Mouse (Mus musculus) myocyte (in vitro differentiated cells): ENCODE results near the gene Rnaseh2a. TPM values are rescaled to one million over a fixed set of nuclear protein-coding genes. Genes with fewer than 3 reads are reported as not detected.

Source experiments
- H3K27me3 ChIP-seq: one replicate; pipeline ENCODE4 v1.6.1; 2011; ENCODE audit not compliant: control insufficient read depth, insufficient read depth, insufficient read length
- H3K36me3 ChIP-seq: one replicate; pipeline ENCODE4 v1.6.1; 2011; ENCODE audit not compliant: control insufficient read depth, insufficient read depth
- H3K4me2 ChIP-seq: one replicate; pipeline ENCODE4 v1.6.1; 2011; ENCODE audit warnings: low read depth, control low read depth
- H3K4me3 ChIP-seq: one replicate; pipeline ENCODE4 v1.5.1; 2011; ENCODE audit warnings: mild to moderate bottlenecking, control low read depth, moderate library complexity
- H3K79me2 ChIP-seq: one replicate; pipeline ENCODE4 v1.6.1; 2011; ENCODE audit not compliant: control insufficient read depth, insufficient read depth
- H3ac ChIP-seq: one replicate; pipeline ENCODE4 v1.6.1; 2011; ENCODE audit not compliant: control insufficient read depth, insufficient read length
- CEBPB ChIP-seq: IDR thresholded peaks from 2 replicates; pipeline ENCODE4 v1.6.1; 2011; ENCODE audit warnings: mild to moderate bottlenecking, moderate library complexity; ENCODE audit not compliant: poor library complexity, insufficient read depth, severe bottlenecking
- E2F4 ChIP-seq: IDR thresholded peaks from one replicate; pipeline ENCODE4 v1.6.1; 2011; ENCODE audit warnings: mild to moderate bottlenecking, control low read depth, moderate library complexity; ENCODE audit not compliant: insufficient read depth
- MAX ChIP-seq: IDR thresholded peaks from one replicate; pipeline ENCODE4 v1.6.1; 2011; ENCODE audit warnings: low read depth, mild to moderate bottlenecking, control low read depth
- MYOD1 ChIP-seq, 3 experiments: IDR thresholded peaks; one replicate each; pipeline ENCODE4 v1.6.1; 2011; ENCODE audit warnings: control low read depth in 2 of 3, low read depth in 2 of 3, mild to moderate bottlenecking in 2 of 3, moderate library complexity in 1 of 3; ENCODE audit not compliant: insufficient read length in 2 of 3, control insufficient read depth in 1 of 3
- MYOG ChIP-seq, 3 experiments: IDR thresholded peaks; one replicate each; pipeline ENCODE4 v1.6.1; 2011; ENCODE audit warnings: control low read depth in 2 of 3, low read depth in 2 of 3, mild to moderate bottlenecking in 2 of 3; ENCODE audit not compliant: insufficient read length in 2 of 3, control insufficient read depth in 1 of 3, insufficient read depth in 1 of 3
- POLR2A ChIP-seq: IDR thresholded peaks from one replicate; pipeline ENCODE4 v1.6.1; 2011; ENCODE audit warnings: low read depth, mild to moderate bottlenecking, control low read depth, moderate library complexity; ENCODE audit not compliant: insufficient read length
- POLR2AphosphoS2 ChIP-seq: IDR thresholded peaks from one replicate; pipeline ENCODE4 v1.6.1; 2011; ENCODE audit warnings: low read depth, control low read depth; ENCODE audit not compliant: insufficient read length
- REST ChIP-seq: IDR thresholded peaks from one replicate; pipeline ENCODE4 v1.6.1; 2011; ENCODE audit warnings: mild to moderate bottlenecking, control low read depth, moderate library complexity; ENCODE audit not compliant: insufficient read depth, insufficient read length
- SRF ChIP-seq: IDR thresholded peaks from one replicate; pipeline ENCODE4 v1.6.1; 2011; ENCODE audit warnings: low read depth; ENCODE audit not compliant: control insufficient read depth, insufficient read length
- TCF12 ChIP-seq: IDR thresholded peaks from one replicate; pipeline ENCODE4 v1.6.1; 2011; ENCODE audit warnings: mild to moderate bottlenecking, control low read depth; ENCODE audit not compliant: poor library complexity, insufficient read depth, severe bottlenecking
- TCF3 ChIP-seq: IDR thresholded peaks from one replicate; pipeline ENCODE4 v1.6.1; 2011; ENCODE audit warnings: low read depth, control low read depth; ENCODE audit not compliant: insufficient read length
- USF1 ChIP-seq: IDR thresholded peaks from one replicate; pipeline ENCODE4 v1.6.1; 2011; ENCODE audit warnings: low read depth, mild to moderate bottlenecking, control low read depth, moderate library complexity
- polyA plus RNA-seq: library from polyadenylated mRNA; unstranded; fragments of >200 nt; fragmentation: generic; extraction: Trizol; gene quantifications from one replicate; pipeline ENCODE4 v1.2.1, GENCODE M21; 2012; ENCODE audit warnings: missing spikeins

Rnaseh2a gene
- polyA plus RNA-seq, 1 experiment = 74.1 TPM

DNA sequence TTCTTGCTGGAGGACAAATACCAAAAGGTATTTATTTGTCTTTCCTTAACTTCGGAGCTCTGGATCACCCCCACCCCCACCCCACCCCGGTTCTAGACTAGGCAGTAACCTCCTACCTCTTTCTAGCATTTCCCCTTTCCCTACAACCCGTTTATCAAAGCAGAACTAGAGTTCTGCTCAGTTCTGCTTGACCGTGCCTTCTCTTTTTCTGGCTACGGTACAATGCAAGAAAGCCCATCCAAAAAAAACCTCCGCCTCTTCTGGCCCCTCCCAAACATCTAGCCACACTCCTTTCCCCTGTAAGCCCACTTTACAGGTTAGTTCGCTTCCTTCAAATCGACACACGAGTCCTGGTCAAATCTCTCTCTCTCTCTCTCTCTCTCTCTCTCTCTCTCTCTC, 56.1 kb downstream of the Rnaseh2a start:
- Histone ChIP-seq H3K4me3 (no peak overlapping the region), H3K79me2 (no peaks in the 10 kb centered on the region), H3ac (no peak overlapping the region), H3K36me3 (no peaks in the 10 kb centered on the region), H3K4me2 (no peak overlapping the region), H3K27me3 (peaks cover 17% of the 10 kb centered on the region)
- TF ChIP-seq TCF12 = no peak
- TF ChIP-seq USF1 = no peak
- TF ChIP-seq POLR2A = no peak
- TF ChIP-seq MYOG (IDR thresholded peaks at IDR 0.05; ENCODE audit: control insufficient read depth in 1 of 3, insufficient read depth in 1 of 3, insufficient read length in 2 of 3, low read depth in 2 of 3) = no peak
- TF ChIP-seq POLR2AphosphoS2 = no peak
- TF ChIP-seq MAX = no peak
- no peak for TF ChIP-seq CEBPB
- TF ChIP-seq REST = no peak
- TF ChIP-seq TCF3 = no peak
- no peak for TF ChIP-seq E2F4
- TF ChIP-seq MYOD1 (IDR thresholded peaks at IDR 0.05; ENCODE audit: control insufficient read depth in 1 of 3, insufficient read length in 2 of 3, low read depth in 2 of 3) = no peak
- TF ChIP-seq SRF = no peak

DNA sequence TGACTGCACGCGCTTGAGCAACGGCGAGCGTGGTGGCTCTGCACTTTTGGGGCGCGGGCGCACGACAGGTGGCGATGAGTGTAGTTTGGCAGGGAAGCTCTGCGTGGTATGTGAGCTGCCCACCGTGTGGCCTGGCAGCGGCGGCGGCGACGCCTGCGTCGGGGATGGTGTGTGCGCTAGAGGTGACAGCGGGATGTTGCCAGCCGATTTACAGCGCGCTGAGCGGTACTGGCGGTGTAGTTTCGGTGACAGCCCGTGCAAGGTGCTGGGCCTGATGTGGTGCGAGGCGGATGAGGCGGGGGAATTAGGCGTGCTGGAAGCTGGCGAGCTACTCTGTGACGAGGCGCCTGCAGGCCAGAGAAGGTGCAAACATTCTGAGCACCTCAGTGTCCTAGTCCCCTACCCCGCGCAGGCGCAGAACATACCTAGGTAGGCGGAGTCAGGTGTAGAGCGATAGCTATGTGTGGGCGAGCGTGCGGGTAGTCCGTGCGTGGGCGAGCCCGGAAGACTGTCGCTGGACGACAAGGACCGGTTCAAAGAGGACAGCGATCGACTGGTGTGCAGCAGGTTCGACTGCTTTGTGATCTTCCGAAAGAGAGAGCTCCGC, 56.6 kb downstream of the Rnaseh2a start:
- Histone ChIP-seq H3K27me3 (peaks cover 16% of the 10 kb centered on the region), H3K4me2 (no peak overlapping the region), H3K79me2 (no peaks in the 10 kb centered on the region), H3K36me3 (no peaks in the 10 kb centered on the region), H3K4me3 (no peak overlapping the region), H3ac (no peak overlapping the region)
- TF ChIP-seq MYOD1 (IDR thresholded peaks at IDR 0.05; ENCODE audit: control insufficient read depth in 1 of 3, insufficient read length in 2 of 3, low read depth in 2 of 3) = no peak

GRCm38 (mm10) chr8:84912391-84912790, 57.2 kb downstream of the Rnaseh2a start:
- peaks cover 10% of the 10 kb centered on the region for H3K27me3 ChIP-seq
- no peaks in the 10 kb centered on the region for H3K79me2 ChIP-seq
- H3K4me2 ChIP-seq = no peak overlapping the region
- H3K36me3 ChIP-seq = no peaks in the 10 kb centered on the region
- no peak overlapping the region for H3ac ChIP-seq
- no peak for TF ChIP-seq SRF
- TF ChIP-seq MYOG (IDR thresholded peaks at IDR 0.05; ENCODE audit: control insufficient read depth in 1 of 3, insufficient read depth in 1 of 3, insufficient read length in 2 of 3, low read depth in 2 of 3) = no peak
- TF ChIP-seq MYOD1 (IDR thresholded peaks at IDR 0.05; ENCODE audit: control insufficient read depth in 1 of 3, insufficient read length in 2 of 3, low read depth in 2 of 3) = no peak
- TF ChIP-seq REST = no peak
- no peak for TF ChIP-seq POLR2AphosphoS2
- no peak for TF ChIP-seq TCF3
- no peak for TF ChIP-seq E2F4
- no peak for TF ChIP-seq CEBPB
- no peak for TF ChIP-seq POLR2A
- no peak for TF ChIP-seq TCF12
- no peak for TF ChIP-seq USF1
- TF ChIP-seq MAX = no peak
- no peak overlapping the region for H3K4me3 ChIP-seq

- Histone ChIP-seq H3ac (no peak overlapping the region), H3K79me2 (no peaks in the 10 kb centered on the region), H3K27me3 (peaks cover 9% of the 10 kb centered on the region), H3K36me3 (no peaks in the 10 kb centered on the region), H3K4me3 (no peak overlapping the region), H3K4me2 (no peak overlapping the region)
- TF ChIP-seq CEBPB (no peak), MYOG (IDR thresholded peaks at IDR 0.05; ENCODE audit: control insufficient read depth in 1 of 3, insufficient read depth in 1 of 3, insufficient read length in 2 of 3, low read depth in 2 of 3) (no peak)
Measured at GRCm38 (mm10) chr8:84911854-84912253, 57.7 kb downstream of the Rnaseh2a start.

DNA sequence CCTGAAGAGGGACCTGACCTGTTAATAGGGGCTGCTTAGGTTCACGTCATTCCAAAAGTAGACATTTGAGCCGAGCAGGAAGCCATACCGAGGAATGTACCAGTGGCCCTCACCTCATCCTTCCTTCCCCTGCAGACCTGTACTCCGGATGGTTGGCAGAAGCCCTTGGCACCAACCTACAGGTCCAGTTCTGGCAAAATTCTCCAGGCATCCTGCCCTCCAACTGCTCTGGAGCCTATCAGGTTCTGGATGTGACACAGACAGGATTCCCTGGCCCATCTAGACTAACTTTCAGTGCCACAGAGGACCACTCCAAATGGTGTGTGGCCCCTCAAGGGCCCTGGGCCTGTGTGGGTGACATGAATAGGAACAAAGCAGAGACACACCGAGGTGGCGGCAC, 59.0 kb downstream of the Rnaseh2a start:
- no peak overlapping the region for H3K4me2 ChIP-seq
- TF ChIP-seq REST (no peak), CEBPB (no peak), POLR2AphosphoS2 (no peak), MYOD1 (IDR thresholded peaks at IDR 0.05; ENCODE audit: control insufficient read depth in 1 of 3, insufficient read length in 2 of 3, low read depth in 2 of 3) (no peak), TCF3 (no peak)
- no peak overlapping the region for H3K4me3 ChIP-seq
- no peaks in the 10 kb centered on the region for H3K79me2 ChIP-seq
- no peaks in the 10 kb centered on the region for H3K36me3 ChIP-seq
- H3ac ChIP-seq = no peak overlapping the region
- peaks cover 3% of the 10 kb centered on the region for H3K27me3 ChIP-seq
